Mouse (Mus musculus) liver, postnatal 0 days (tissue): ENCODE data around the gene Aig1. TPM values are rescaled to one million over a fixed set of nuclear protein-coding genes. Genes with fewer than 3 reads are reported as not detected.

Experiments
- ATAC-seq: fragments of 200-750 bp; cut with Nextera tagmentation; 2 replicates; pipeline ENCODE4 v1.8.0; 2017; ENCODE audit warnings: mild to moderate bottlenecking, moderate library complexity
- DNase-seq: peaks from one replicate; pipeline ENCODE4 v3.0.0-alpha.2; 2016
- H3K27ac ChIP-seq: fragments of 300-500 bp; sonication (generic); 2 replicates; pipeline ENCODE4 v1.5.1; 2014; ENCODE audit warnings: antibody characterized with exemption, moderate library complexity, mild to moderate bottlenecking, low read depth
- H3K27me3 ChIP-seq: fragments of 300-500 bp; sonication (generic); 2 replicates; pipeline ENCODE4 v1.6.1; 2014; ENCODE audit warnings: low read length, control low read depth, mixed read lengths; ENCODE audit not compliant: insufficient read depth
- H3K36me3 ChIP-seq: fragments of 300-500 bp; sonication (generic); replicated peaks from 2 replicates; pipeline ENCODE4 v1.6.1; 2014; ENCODE audit warnings: mild to moderate bottlenecking, control low read depth, low read length, moderate library complexity, mixed read lengths; ENCODE audit not compliant: insufficient read depth
- H3K4me1 ChIP-seq: fragments of 300-500 bp; sonication (generic); 2 replicates; pipeline ENCODE4 v1.6.1; 2014; ENCODE audit warnings: antibody characterized with exemption, mild to moderate bottlenecking, control low read depth; ENCODE audit not compliant: insufficient read depth
- H3K4me2 ChIP-seq: fragments of 300-500 bp; sonication (generic); 2 replicates; pipeline ENCODE4 v1.6.1; 2014; ENCODE audit warnings: low read depth, mild to moderate bottlenecking, low read length, moderate library complexity, mixed read lengths
- H3K4me3 ChIP-seq: fragments of 300-500 bp; sonication (generic); 2 replicates; pipeline ENCODE4 v1.5.1; 2014; ENCODE audit warnings: low read depth, low read length
- H3K9ac ChIP-seq: fragments of 300-500 bp; sonication (generic); replicated peaks from 2 replicates; pipeline ENCODE4 v1.6.1; 2014; ENCODE audit warnings: mild to moderate bottlenecking, moderate library complexity
- H3K9me3 ChIP-seq: fragments of 300-500 bp; sonication (generic); 2 replicates; pipeline ENCODE4 v1.6.1; 2016; ENCODE audit warnings: mild to moderate bottlenecking, control low read depth, low read length, mixed read lengths
- CTCF ChIP-seq: sonication (generic); IDR thresholded peaks from 2 replicates; pipeline ENCODE4 v1.5.1; 2016; ENCODE audit warnings: antibody characterized with exemption, low read depth
- EP300 ChIP-seq: IDR thresholded peaks from 2 replicates; pipeline ENCODE4 v1.6.1; 2016; ENCODE audit warnings: antibody characterized with exemption, low read depth, mild to moderate bottlenecking
- WGBS: fragments of 180-500 bp; shearing (Covaris S2); extraction: QIAGEN DNeasy Blood & Tissue Kit; methylation state at CpG from one replicate; pipeline ENCODE4 v1.1.7; 2014; ENCODE audit not compliant: insufficient replicate concordance; 5-methylcytosine and 5-hydroxymethylcytosine counted together
- polyA plus RNA-seq: library from polyadenylated mRNA; unstranded; fragments of >200 nt; fragmentation: Nextera tagmentation; extraction: Ambion mirVana; gene quantifications from 2 replicates; pipeline ENCODE4 v1.2.1, GENCODE M21; 2015

Gene Aig1
- polyA plus RNA-seq, 1 experiment from 2014 or later, result 27.6 TPM

DNA sequence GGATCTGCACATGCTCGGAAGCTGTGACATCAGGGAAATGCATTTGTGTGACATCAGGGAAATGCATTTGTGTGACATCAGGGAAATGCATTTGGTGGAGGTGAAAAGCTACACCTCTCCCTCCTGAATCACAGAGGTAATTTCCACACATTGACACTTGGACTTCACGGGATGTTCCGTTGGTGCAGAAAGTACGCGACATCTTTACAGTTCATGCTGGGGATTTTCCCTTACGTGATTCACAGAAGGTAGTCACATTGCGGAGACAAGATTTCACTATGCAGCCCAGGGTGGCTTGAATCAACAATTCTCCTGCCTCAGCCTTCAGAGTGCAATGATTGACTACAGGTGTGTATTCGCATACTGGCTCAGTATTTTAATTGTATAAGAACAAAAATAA, 41.6 kb downstream of the Aig1 start:
- TF ChIP-seq EP300, result no peak
- TF ChIP-seq CTCF, result no peak
- 89% methylated on average over 8 of the region's 8 CpGs for WGBS
- H3K4me3 ChIP-seq, result no peak overlapping the region
- H3K9me3 ChIP-seq, result no peaks in the 10 kb centered on the region
- no peaks in the 10 kb centered on the region for H3K27me3 ChIP-seq
- no peak overlapping the region for H3K4me2 ChIP-seq
- no peak overlapping the region for H3K9ac ChIP-seq
- peaks cover 12% of the 10 kb centered on the region; the same call in 1 of the 2 replicates for H3K36me3 ChIP-seq
- DNase-seq, result no peak
- no peak overlapping the region for H3K27ac ChIP-seq
- ATAC-seq, result no peak
- H3K4me1 ChIP-seq, result no peaks in the 10 kb centered on the region

DNA sequence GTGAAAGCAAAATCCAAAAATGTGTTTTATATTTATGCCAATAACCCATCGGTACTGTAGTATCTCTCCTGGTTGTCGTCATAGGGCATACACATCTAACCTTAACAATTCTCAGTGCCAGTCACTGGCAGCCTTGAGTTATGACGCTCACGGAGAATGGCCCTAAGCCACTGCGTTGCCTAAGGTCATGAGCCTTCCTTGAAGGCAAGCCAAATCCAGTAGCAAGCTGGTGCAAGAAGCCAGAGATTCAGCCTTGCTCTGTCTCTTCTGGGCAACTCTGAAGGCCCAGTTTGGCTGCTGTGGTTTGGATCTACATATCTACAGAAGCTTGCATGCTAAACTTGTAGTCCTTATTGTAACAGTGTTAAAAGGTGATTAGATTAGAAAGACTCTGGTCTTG, 55.2 kb downstream of the Aig1 start:
- 87% methylated on average over 5 of the region's 5 CpGs for WGBS
- H3K4me1 ChIP-seq, result no peaks in the 10 kb centered on the region
- ATAC-seq, result no peak
- no peak overlapping the region for H3K27ac ChIP-seq
- no peak for TF ChIP-seq EP300
- TF ChIP-seq CTCF, result no peak
- no peak overlapping the region for H3K4me2 ChIP-seq
- no peaks in the 10 kb centered on the region for H3K9me3 ChIP-seq
- DNase-seq, result no peak
- no peaks in the 10 kb centered on the region for H3K27me3 ChIP-seq
- H3K4me3 ChIP-seq, result no peak overlapping the region
- no peaks in the 10 kb centered on the region for H3K36me3 ChIP-seq
- H3K9ac ChIP-seq, result no peak overlapping the region

DNA sequence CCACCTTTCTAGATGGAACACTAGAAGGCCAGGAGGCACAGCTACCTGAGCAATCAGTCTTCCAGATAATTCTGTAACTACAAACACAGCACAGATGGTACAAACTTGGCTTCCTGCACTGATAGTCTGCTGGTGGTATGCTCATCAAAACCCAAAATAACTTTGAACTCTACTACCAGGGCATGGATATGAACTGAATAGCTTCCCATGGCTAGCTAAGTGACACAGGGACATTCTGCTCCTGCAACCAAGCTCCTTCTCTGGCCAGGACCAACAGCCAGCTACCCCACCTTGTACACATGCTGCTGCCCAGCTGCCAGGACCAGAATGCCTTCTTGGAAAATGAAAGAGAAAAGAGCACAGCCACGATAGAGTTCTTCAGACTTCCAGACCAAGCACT, 60.5 kb downstream of the Aig1 start:
- no peaks in the 10 kb centered on the region for H3K9me3 ChIP-seq

DNA sequence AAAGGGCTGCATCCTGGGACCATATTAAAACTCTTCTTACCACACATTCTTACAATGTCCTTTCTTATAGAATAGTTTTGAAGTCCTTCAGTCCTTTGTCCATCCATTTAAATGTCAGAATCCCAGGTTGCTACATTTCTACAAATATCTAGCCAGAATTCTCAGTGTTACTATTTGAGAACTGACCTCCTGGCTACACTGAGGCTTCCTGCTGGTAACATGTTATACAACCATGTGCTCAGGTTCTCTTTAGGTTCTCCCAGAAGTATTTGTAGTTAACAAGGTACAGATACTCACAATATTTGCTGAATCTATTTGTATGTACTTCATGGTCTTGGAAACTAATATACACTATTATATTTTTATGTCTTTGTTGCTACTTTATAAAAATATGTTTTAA, 62.0 kb downstream of the Aig1 start:
- Histone ChIP-seq H3K27ac (no peak overlapping the region), H3K4me1 (no peaks in the 10 kb centered on the region), H3K4me3 (no peak overlapping the region), H3K27me3 (no peaks in the 10 kb centered on the region), H3K9me3 (no peaks in the 10 kb centered on the region), H3K36me3 (no peaks in the 10 kb centered on the region), H3K9ac (no peak overlapping the region), H3K4me2 (no peak overlapping the region)
- TF ChIP-seq EP300, result no peak
- no peak for TF ChIP-seq CTCF
- DNase-seq (no peak), ATAC-seq (no peak)

More for the DNA sequence above, 60.5 kb downstream of the Aig1 start:
- H3K27me3 ChIP-seq, result no peaks in the 10 kb centered on the region
- ATAC-seq (no peak), DNase-seq (no peak)
- H3K36me3 ChIP-seq, result no peaks in the 10 kb centered on the region
- H3K27ac ChIP-seq, result no peak overlapping the region
- H3K4me2 ChIP-seq, result no peak overlapping the region
- no peaks in the 10 kb centered on the region for H3K4me1 ChIP-seq
- 74% methylated on average over 1 of the region's 1 CpGs for WGBS
- TF ChIP-seq CTCF (no peak), EP300 (no peak)
- H3K9ac ChIP-seq, result no peak overlapping the region
- H3K4me3 ChIP-seq, result no peak overlapping the region

DNA sequence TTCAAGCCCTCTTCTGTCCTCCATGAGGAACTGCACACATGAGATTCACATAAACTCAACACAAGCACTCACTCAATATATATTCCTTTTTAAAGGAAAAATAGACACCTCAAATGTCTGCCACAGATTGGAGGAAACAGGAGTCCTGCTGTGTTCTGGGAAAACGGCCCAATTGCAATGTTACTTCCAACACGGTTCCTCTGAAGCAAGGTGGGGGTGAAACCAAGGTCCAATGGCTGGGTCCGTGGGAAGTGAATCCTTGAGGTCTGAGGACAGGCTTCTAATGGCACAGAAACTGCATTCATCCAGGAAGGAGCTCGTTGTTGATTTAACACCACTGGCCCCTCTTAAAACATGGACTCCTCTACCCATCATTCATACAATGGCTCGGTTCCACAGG, 67.5 kb downstream of the Aig1 start:
- Histone ChIP-seq H3K4me1 (no peaks in the 10 kb centered on the region), H3K4me2 (no peak overlapping the region), H3K36me3 (peaks cover 3% of the 10 kb centered on the region; the same call in 1 of the 2 replicates), H3K27me3 (no peaks in the 10 kb centered on the region), H3K27ac (no peak overlapping the region), H3K9me3 (no peaks in the 10 kb centered on the region), H3K9ac (no peak overlapping the region), H3K4me3 (no peak overlapping the region)
- WGBS, result 83% methylated on average over 5 of the region's 5 CpGs
- ATAC-seq (no peak), DNase-seq (no peak)
- no peak for TF ChIP-seq CTCF
- TF ChIP-seq EP300, result no peak

DNA sequence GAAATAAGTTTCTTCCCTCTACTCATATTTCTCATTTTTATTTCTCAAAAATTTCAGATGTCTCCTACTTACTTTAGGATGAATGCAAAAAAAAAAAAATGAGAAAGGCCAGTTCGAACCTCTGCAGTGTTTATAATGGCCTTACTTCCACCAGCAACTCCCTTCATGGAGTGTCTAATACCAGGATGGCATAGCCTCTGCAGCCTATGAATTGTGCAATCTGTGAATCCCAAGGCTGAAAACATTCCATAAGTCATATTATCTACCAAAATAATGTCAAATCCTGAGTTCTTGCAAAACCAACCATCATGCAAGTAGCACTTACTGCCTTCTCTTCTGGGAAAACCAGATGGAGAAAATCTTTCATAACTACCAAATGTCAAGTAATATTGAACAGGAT, 75.3 kb downstream of the Aig1 start:
- H3K4me3 ChIP-seq, result no peak overlapping the region
- no peak for TF ChIP-seq EP300
- no peak for TF ChIP-seq CTCF
- DNase-seq (no peak), ATAC-seq (no peak)
- H3K27me3 ChIP-seq, result no peaks in the 10 kb centered on the region
- no peak overlapping the region for H3K9ac ChIP-seq
- no peaks in the 10 kb centered on the region for H3K4me1 ChIP-seq
- no peak overlapping the region for H3K27ac ChIP-seq
- peaks cover 3% of the 10 kb centered on the region; the same call in 1 of the 2 replicates for H3K36me3 ChIP-seq
- 83% methylated on average over 1 of the region's 1 CpGs for WGBS
- no peaks in the 10 kb centered on the region for H3K9me3 ChIP-seq
- H3K4me2 ChIP-seq, result no peak overlapping the region

DNA sequence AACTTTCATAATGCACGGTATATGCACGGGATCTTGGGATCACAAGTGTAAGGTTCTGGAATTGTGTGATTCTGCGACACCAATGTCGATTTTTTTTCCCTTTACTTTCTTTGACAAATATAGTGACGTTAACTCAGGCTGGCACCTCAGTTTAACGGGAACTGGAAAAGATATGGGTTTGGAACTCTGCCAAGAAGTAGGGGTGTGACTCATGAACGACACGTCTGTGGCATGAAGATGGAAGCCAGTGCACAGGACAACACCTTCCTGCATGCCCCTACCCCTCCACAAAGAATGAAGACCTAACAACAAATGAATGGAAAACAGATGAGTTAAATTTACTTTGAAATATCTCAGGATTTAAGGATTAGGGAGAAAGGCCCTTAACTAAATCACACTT, 76.0 kb downstream of the Aig1 start:
- Histone ChIP-seq H3K4me2 (no peak overlapping the region), H3K36me3 (peaks cover 3% of the 10 kb centered on the region; the same call in 1 of the 2 replicates), H3K9me3 (no peaks in the 10 kb centered on the region), H3K4me3 (no peak overlapping the region), H3K27me3 (no peaks in the 10 kb centered on the region), H3K9ac (no peak overlapping the region), H3K4me1 (no peaks in the 10 kb centered on the region), H3K27ac (no peak overlapping the region)
- DNase-seq, result no peak
- TF ChIP-seq EP300 (no peak), CTCF (no peak)
- ATAC-seq, result no peak
- 61% methylated on average over 8 of the region's 8 CpGs for WGBS
